Mouse (Mus musculus) liver, embryonic 11.5 days (tissue): Measurements from ENCODE around the gene Fgfr4. TPM values are rescaled to one million over a fixed set of nuclear protein-coding genes. Genes with fewer than 3 reads are reported as not detected.

Experiments used
- polyA plus RNA-seq: library from polyadenylated mRNA; unstranded; fragments of >200 nt; fragmentation: Nextera tagmentation; extraction: Ambion mirVana; gene quantifications from 2 replicates; pipeline ENCODE4 v1.2.1, GENCODE M21; 2014

The Fgfr4 gene
- polyA plus RNA-seq, 1 experiment from 2014 or later: 6.8 TPM

Other genes starting within 250 kb of the Fgfr4 start
- gene Unc5a, start 203.2 kb upstream of the Fgfr4 start, polyA plus RNA-seq: 1.5 and 1.9 TPM in 2 replicates
- gene Hk3, start 131.3 kb upstream of the Fgfr4 start, polyA plus RNA-seq: 3.3 and 4.2 TPM in 2 replicates
- 29.1 and 30.4 TPM in 2 replicates for gene Uimc1, start 52.3 kb upstream of the Fgfr4 start, polyA plus RNA-seq
- gene Zfp346, start 47.3 kb upstream of the Fgfr4 start, polyA plus RNA-seq: 18.9 and 19.5 TPM in 2 replicates
- not detected in 2 replicates for gene Gm17617, start 19.1 kb upstream of the Fgfr4 start, polyA plus RNA-seq
- 35.5 and 41.3 TPM in 2 replicates for gene Nsd1, start 57.1 kb downstream of the Fgfr4 start, polyA plus RNA-seq
- gene Prelid1, start 167.9 kb downstream of the Fgfr4 start, polyA plus RNA-seq: 493 and 494 TPM in 2 replicates
- 78.7 and 79.6 TPM in 2 replicates for gene Rab24, start 169.3 kb downstream of the Fgfr4 start, polyA plus RNA-seq
- gene Mxd3, start 177.2 kb downstream of the Fgfr4 start, polyA plus RNA-seq: 15.6 and 16.4 TPM in 2 replicates
- gene Lman2, start 210.1 kb downstream of the Fgfr4 start, polyA plus RNA-seq: 120 and 121 TPM in 2 replicates
- 1.2 and 1.9 TPM in 2 replicates for gene Rgs14, start 217.1 kb downstream of the Fgfr4 start, polyA plus RNA-seq
- gene Slc34a1, start 245.5 kb downstream of the Fgfr4 start, polyA plus RNA-seq: not detected in 2 replicates